Mouse (Mus musculus): ENCODE measurements around the gene Tti1.

GRCm38 (mm10) chr2:158004620-158005019, 23.6 kb downstream of the Tti1 start:
- TF ChIP-seq CTCF (IDR thresholded peaks at IDR 0.05; ENCODE audit: extremely low read depth, insufficient read depth, insufficient read length, insufficient replicate concordance) (no peak), POLR2A (IDR thresholded peaks at IDR 0.05; ENCODE audit: low read depth, low read length) (no peak)
